Mouse (Mus musculus) spleen, adult 2 months (tissue): ENCODE data around the gene Dbn1.

Experiments used
- CTCF ChIP-seq: fragments of 200-500 bp; IDR thresholded peaks from 2 replicates; pipeline ENCODE4 v1.5.1; 2011; ENCODE audit warnings: mild to moderate bottlenecking, inconsistent platforms; ENCODE audit not compliant: insufficient read depth, insufficient read length, insufficient replicate concordance; ENCODE audit errors: extremely low read depth
- POLR2A ChIP-seq: fragments of 200-500 bp; IDR thresholded peaks from 2 replicates; pipeline ENCODE4 v1.6.1; 2011; ENCODE audit warnings: low read depth, low read length, inconsistent platforms

GRCm38 (mm10) chr13:55478036-55478435 is 9.9 kb downstream of the Dbn1 start:
- TF ChIP-seq POLR2A = no peak
- peak; percentile 37; the same call in 1 of the 2 replicates for TF ChIP-seq CTCF
